Mouse (Mus musculus) embryo, embryonic 11 days (tissue): ENCODE results near the gene Hmgn2.
A peak's percentile ranks its signal among the peaks of the same experiment; 100 is the strongest.
"Not testable (repeated sequence)": the region's sequence is repeated elsewhere in the genome, so short reads cannot be mapped to it uniquely, and the experiment has no call there.

Source experiments
- DNase-seq: peaks from one replicate; pipeline ENCODE4 v3.0.0-alpha.2; 2015

Hmgn2 gene

GRCm38 (mm10) chr4:133968150-133968921, at the start of gene Hmgn2:
Gene Hmgn2, minus strand, starts transcription at chr4:133968650.
- DNase-seq: peak; percentile 81

GRCm38 (mm10) chr4:134017201-134017865, 48.9 kb upstream of the Hmgn2 start:
- peak; percentile 77 for DNase-seq

GRCm38 (mm10) chr4:134016767-134017166, 48.3 kb upstream of the Hmgn2 start:
- peak; percentile 89 for DNase-seq

- no peak for DNase-seq
These were observed 47.8 kb upstream of the Hmgn2 start for GRCm38 (mm10) chr4:134016208-134016607.

- peak; percentile 65 for DNase-seq
These were observed 44.5 kb upstream of the Hmgn2 start for GRCm38 (mm10) chr4:134012858-134013528.

- peak; percentile 65 for DNase-seq
These were observed 43.3 kb upstream of the Hmgn2 start for GRCm38 (mm10) chr4:134011450-134012414.

GRCm38 (mm10) chr4:134009709-134010108, 41.3 kb upstream of the Hmgn2 start:
- no peak for DNase-seq

- DNase-seq: no peak
These were observed 38.4 kb upstream of the Hmgn2 start for GRCm38 (mm10) chr4:134006845-134007244.

GRCm38 (mm10) chr4:134005581-134006358, 37.3 kb upstream of the Hmgn2 start:
- no peak for DNase-seq

- DNase-seq: peak; percentile 39
These were observed 34.5 kb upstream of the Hmgn2 start for GRCm38 (mm10) chr4:134002903-134003302.

- DNase-seq: no peak
These were observed 33.8 kb upstream of the Hmgn2 start for GRCm38 (mm10) chr4:134002246-134002645.

GRCm38 (mm10) chr4:134001710-134002109, 33.3 kb upstream of the Hmgn2 start:
- no peak for DNase-seq

GRCm38 (mm10) chr4:134000466-134001438, 32.3 kb upstream of the Hmgn2 start, which contains the start of gene Dhdds:
Gene Dhdds, minus strand, starts transcription at chr4:134000918.
- peak; percentile 100 for DNase-seq

- DNase-seq: no peak
These were observed 26.2 kb upstream of the Hmgn2 start for GRCm38 (mm10) chr4:133994697-133995096.

- no peak for DNase-seq
These were observed 22.7 kb upstream of the Hmgn2 start for GRCm38 (mm10) chr4:133991087-133991660.

GRCm38 (mm10) chr4:133990035-133990434, 21.6 kb upstream of the Hmgn2 start:
- no peak for DNase-seq

- DNase-seq: not testable (repeated sequence)
These were observed 19.8 kb upstream of the Hmgn2 start for GRCm38 (mm10) chr4:133988289-133988688.

GRCm38 (mm10) chr4:133982936-133983335, 14.5 kb upstream of the Hmgn2 start:
- DNase-seq: no peak

- DNase-seq: no peak
These were observed 12.0 kb upstream of the Hmgn2 start for GRCm38 (mm10) chr4:133980496-133980895.
